Mouse (Mus musculus) right cerebral cortex, adult 18-20 months (tissue): Measurements from ENCODE around the gene Gngt2.

Experiments used
- DNase-seq: peaks from one replicate; pipeline ENCODE4 v3.0.0; 2022; ENCODE audit warnings: mixed read lengths

Gngt2 gene

GRCm38 (mm10) chr11:95827168-95827447 is 9.9 kb upstream of the Gngt2 start:
- no peak for DNase-seq

- peak; percentile 57 for DNase-seq
Observed at GRCm38 (mm10) chr11:95827464-95828085, 9.4 kb upstream of the Gngt2 start.

GRCm38 (mm10) chr11:95828181-95828964 is 8.6 kb upstream of the Gngt2 start:
- no peak for DNase-seq

GRCm38 (mm10) chr11:95829526-95830050 is 7.4 kb upstream of the Gngt2 start:
- no peak for DNase-seq

DNA sequence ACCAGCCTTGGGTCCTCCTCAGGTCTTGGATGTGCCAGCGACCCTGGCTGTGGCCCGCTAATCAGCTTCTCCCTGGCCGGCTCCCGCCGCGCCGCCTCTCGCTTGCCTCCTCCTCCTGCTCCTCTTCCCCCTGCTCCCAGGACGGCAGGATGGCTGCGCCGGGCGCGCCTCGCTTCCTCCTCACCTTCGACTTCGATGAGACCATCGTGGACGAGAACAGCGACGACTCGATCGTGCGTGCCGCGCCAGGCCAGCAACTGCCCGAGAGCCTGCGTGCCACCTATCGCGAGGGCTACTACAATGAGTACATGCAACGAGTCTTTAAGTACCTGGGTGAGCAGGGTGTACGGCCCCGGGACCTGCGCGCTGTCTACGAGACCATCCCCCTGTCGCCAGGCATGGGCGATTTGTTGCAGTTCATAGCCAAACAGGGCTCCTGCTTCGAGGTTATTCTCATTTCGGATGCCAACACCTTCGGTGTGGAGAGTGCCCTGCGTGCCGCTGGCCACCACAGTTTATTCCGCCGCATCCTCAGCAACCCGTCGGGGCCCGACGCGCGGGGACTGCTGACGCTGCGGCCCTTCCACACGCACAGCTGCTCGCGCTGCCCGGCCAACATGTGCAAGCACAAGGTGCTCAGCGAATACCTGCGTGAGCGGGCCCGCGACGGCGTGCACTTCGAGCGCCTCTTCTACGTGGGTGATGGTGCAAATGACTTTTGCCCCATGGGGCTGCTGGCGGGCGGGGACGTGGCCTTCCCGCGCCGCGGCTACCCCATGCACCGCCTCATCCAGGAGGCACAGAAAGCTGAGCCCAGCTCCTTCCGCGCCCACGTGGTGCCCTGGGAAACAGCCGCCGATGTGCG is 6.4 kb upstream of the Gngt2 start:
- no peak for DNase-seq

GRCm38 (mm10) chr11:95831276-95831619 is 5.8 kb upstream of the Gngt2 start:
- DNase-seq: no peak

GRCm38 (mm10) chr11:95831641-95832040 is 5.4 kb upstream of the Gngt2 start:
- no peak for DNase-seq

DNA sequence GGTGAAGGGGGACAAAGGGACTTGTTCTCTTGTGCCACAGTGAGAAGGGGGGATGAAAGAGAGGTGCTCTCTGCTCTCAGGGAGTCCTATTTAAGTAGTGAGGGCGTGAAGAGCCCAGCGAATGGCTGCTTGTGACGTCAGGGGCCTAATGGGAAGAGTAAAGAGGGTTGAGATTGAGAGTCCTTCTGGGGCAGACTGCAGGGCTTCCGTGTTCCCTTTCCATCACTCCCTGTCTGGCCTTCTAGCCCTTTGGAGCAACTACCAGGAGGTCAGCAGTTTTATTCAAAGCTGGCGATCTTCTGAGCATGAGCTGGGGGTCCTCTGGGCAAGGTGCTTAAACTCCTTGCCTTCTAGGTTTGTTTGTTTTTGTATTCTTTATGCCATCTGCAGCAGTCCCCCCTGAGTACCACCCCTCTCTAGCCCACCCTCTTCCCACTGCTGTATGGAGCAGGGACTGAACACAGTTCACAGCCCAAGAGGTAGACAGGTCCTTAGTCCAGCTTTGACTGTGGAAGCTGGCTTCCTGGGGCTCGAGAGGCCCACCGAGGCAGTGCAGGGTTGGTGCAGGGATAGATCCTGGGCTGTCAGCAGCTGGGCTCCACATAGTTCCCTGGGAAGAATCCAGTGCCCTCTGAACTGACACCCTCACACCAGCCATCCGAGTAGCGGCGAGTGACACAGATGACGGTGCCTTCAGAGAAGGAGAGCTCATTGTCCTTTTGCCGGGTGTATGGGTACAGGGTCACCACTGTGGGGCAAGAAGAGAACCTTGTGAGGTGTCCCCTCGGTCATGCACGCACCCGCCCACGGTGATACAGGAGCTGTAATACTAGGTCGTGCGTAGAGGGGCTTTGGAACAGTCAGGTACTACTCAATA is 4.6 kb upstream of the Gngt2 start:
- DNase-seq: no peak

DNA sequence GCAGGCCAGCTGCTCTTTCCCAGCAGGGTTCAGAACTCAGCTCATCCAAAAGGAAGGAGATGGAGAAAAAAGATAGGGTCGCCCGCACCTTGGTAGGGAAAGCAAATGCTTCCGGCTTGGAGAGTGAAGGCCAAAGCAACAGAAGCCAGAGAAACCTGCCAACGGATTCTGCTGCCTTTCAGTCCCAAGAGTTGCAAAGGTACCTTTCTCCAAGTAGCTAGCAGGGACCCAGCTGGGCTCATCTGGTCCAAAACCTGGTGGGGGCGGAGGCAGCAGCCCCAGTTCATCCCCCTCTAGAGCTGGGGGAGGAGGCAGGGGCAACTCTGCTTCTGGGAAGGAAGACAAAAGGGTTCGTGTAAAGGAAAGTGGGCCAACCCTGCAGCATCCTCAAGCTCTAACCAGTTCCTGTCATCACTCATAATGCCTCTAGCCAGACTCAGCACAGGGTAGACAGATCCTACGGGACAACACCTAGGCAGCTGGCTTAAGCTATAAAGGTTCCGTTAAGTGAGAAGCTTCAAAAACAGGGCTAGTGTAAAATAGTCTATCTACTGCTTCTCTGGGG is 3.9 kb upstream of the Gngt2 start:
- DNase-seq: no peak

DNA sequence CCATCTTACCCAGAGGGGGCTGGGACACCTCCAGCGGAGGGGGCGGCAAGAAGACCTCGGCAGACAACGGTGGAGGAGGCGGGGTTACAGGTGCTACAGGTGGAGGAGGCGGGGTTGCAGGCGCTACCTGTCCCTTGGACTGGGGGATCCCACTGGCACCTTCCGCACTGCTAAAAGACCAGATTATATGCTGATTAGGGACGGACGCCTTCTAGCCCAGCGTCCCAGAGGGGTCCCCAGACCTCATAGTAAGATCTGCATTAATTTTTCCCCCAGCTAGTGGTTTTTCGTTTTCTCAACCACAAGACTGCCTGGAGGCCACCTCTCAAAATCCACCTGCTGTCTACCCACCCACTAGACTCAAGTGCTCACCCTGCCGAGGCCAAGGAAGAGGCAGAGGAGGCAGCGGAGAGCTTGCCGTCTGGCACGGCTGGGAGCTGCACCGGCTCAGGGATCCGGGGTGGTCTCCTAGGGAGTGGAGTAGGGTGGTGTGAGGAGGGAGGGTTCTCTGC is 3.3 kb upstream of the Gngt2 start:
- DNase-seq: no peak

DNA sequence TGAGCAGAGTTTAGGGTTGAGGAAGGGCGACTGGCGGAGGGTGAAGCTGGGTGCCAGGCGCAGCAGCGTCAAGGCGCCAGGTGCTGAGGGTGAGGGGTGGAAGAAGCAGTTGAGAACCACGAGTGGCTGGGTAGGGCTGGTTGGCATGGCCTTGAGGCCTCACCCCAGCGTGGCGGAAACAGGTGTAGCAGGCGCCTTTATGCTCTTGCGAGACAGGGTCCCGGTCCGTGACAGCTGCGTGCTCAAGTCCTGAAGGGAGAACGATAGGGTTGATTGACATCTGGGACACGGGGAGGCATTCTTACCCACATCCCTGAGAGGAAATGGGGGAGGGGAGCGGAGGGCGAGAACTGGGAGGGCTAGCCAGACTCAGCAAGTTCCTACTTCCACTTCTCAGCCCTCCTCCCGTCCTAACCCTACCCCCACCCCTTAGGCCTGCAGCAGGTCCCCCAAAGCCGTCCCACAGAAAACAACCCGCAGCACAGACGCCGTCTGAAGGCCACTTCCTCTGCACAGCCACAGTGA is 2.8 kb upstream of the Gngt2 start:
- no peak for DNase-seq

GRCm38 (mm10) chr11:95834742-95835710 is 2.0 kb upstream of the Gngt2 start:
- no peak for DNase-seq

DNA sequence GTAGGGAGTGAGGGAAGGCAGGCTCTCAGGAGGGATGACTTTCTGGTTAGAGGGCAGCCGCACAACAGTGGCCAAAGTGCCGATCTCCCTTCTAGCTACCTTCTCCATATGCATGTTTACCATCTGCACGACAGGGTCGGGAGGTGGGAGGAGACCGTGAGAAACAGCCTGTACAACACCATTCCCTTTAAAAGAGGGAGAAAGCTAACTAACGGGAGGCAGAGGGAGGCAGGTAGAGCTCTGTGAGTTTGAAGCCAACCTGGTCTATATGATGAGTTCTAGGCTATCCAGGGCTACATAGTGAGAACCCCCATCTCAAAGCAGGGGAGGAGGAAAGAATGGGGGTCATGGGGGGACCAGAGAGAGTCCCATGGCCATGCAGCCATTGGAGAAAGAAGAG is 1.2 kb upstream of the Gngt2 start:
- DNase-seq: no peak

GRCm38 (mm10) chr11:95836433-95836832 is 583 bp upstream of the Gngt2 start:
- no peak for DNase-seq

GRCm38 (mm10) chr11:95838598-95838997 is 1.6 kb downstream of the Gngt2 start:
- no peak for DNase-seq

GRCm38 (mm10) chr11:95838999-95839868 is 2.2 kb downstream of the Gngt2 start:
- no peak for DNase-seq

GRCm38 (mm10) chr11:95840694-95841497 is 3.9 kb downstream of the Gngt2 start:
- DNase-seq: no peak

- no peak for DNase-seq
Observed at GRCm38 (mm10) chr11:95841498-95841830, 4.4 kb downstream of the Gngt2 start.
